Comparison of ENCODE assay signal across 8 mouse cellular contexts in genomic region chrX:37084927-37085660, GRCm38 (mm10). TPM values are rescaled to one million over a fixed set of nuclear protein-coding genes. Genes with fewer than 3 reads are reported as not detected.
DNase-seq lines count a peak whose midpoint lies in the region; ATAC-seq lines count a peak whose summit lies in the region.

Gene Rpl39 (minus strand): TSS chrX:37085402.

- intact Hi-C loops in left cerebral cortex, postnatal 10 days (cut with DNase I) = no loop called here

- peak; percentile 93 for DNase-seq in adipocyte (ENCODE audit: low spot score)
- DNase-seq in embryo, embryonic 10 days (ENCODE audit: low spot score) = peak; percentile 90
- DNase-seq in gastrocnemius, postnatal 10 days = peak; percentile 80
- peak; percentile 76 to 92 for DNase-seq in left cerebral cortex, postnatal 10 days (ENCODE audit: extremely low spot score in 1 of 2, low spot score in 2 of 2)
- peak; percentile 84 for DNase-seq in right cerebral cortex, postnatal 25 days
- peak; percentile 80 to 83 for DNase-seq in urinary bladder, postnatal 4 days (ENCODE audit: low spot score in 2 of 2)

- peak; percentile 89 for ATAC-seq in inflammation-experienced regulatory T-cells, adult 6 months
- peak; percentile 93 for ATAC-seq in megakaryocyte-erythroid progenitor cell, adult 5-6 weeks (replicated peaks; ENCODE audit: low FRiP score, low TSS enrichment, poor library complexity, severe bottlenecking)

RNA-seq across cellular contexts. Expression of gene Rpl39, which starts in this region (rescaled TPM):
- total RNA-seq in gastrocnemius, postnatal 10 days (2021) = 100 to 1,000 TPM; 542 to 550 TPM
- 1,000 to 10,000 TPM in 1 of 3 experiments, 100 to 1,000 TPM in 2; 704 to 1,016 (median 774) TPM for polyA plus RNA-seq in inflammation-experienced regulatory T-cells, adult 6 months (2017; shearing (Covaris generic))
- total RNA-seq in left cerebral cortex, postnatal 10 days (2021) = 100 to 1,000 TPM; 416 to 428 TPM
- 2,164 and 2,516 TPM in 2 replicates for total RNA-seq in megakaryocyte-erythroid progenitor cell, adult 5-6 weeks (2014; fragmentation: Nextera tagmentation)
- total RNA-seq in megakaryocyte-erythroid progenitor cell, adult 5-6 weeks (2017) = 4,522 and 6,227 TPM in 2 replicates

Comparison
In these comparisons a context has a peak if more than half of its experiments do, and no peak if none do; other contexts are left out.
1. Peak in every context shown above with its lines: DNase-seq and ATAC-seq.